Mouse (Mus musculus) lung, postnatal 0 days (tissue): ENCODE results near the gene Ccnl1.
A peak's percentile ranks its signal among the peaks of the same experiment; 100 is the strongest.

ENCODE experiments used
- CTCF ChIP-seq: IDR thresholded peaks from 2 replicates; pipeline ENCODE4 v1.5.1; 2016; ENCODE audit warnings: antibody characterized with exemption, mild to moderate bottlenecking
- EP300 ChIP-seq: IDR thresholded peaks from 2 replicates; pipeline ENCODE4 v1.6.1; 2016; ENCODE audit warnings: antibody characterized with exemption, mild to moderate bottlenecking, control low read depth

- TF ChIP-seq CTCF: peak; percentile 27; the same call in 1 of the 2 replicates
- TF ChIP-seq EP300: no peak
Observed at GRCm38 (mm10) chr3:65927685-65928084, 30.4 kb downstream of the Ccnl1 start.
